Mouse (Mus musculus) ES-Bruce4 (cell line): Measurements from ENCODE around the gene Ablim2.

Experiments used
- CTCF ChIP-seq: IDR thresholded peaks from one replicate; pipeline ENCODE4 v1.8.1; 2011; ENCODE audit warnings: low read depth, low read length
- EP300 ChIP-seq: IDR thresholded peaks from 2 replicates; pipeline ENCODE4 v1.6.1; 2011; ENCODE audit warnings: low read depth, low read length; ENCODE audit not compliant: insufficient read depth
- POLR2A ChIP-seq: IDR thresholded peaks from one replicate; pipeline ENCODE4 v1.8.1; 2011; ENCODE audit warnings: low read length; ENCODE audit not compliant: insufficient read depth

DNA sequence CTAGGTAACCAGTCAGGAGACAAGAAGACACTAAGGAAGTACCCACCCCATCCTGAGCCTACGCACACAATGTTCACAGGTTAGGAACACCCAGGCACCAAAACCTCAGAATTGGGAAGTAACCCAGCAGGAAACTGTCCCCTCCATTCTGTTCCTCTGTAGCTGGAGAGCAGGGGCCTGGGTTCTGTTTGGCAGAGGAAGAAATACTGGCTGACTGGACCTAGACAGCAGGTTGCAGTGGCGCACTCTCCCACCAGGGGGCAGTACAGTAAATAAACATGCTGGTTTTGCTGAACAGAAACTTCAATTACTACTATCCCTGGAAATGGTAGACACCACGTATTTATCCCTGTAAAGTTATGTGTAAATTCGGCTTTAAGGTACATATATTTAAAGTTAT lies 10.8 kb upstream of the Ablim2 start:
- TF ChIP-seq POLR2A (no peak), EP300 (no peak), CTCF (peak; percentile 86)
